ENCODE assay signal across 10 mouse cellular contexts in the genomic region with DNA sequence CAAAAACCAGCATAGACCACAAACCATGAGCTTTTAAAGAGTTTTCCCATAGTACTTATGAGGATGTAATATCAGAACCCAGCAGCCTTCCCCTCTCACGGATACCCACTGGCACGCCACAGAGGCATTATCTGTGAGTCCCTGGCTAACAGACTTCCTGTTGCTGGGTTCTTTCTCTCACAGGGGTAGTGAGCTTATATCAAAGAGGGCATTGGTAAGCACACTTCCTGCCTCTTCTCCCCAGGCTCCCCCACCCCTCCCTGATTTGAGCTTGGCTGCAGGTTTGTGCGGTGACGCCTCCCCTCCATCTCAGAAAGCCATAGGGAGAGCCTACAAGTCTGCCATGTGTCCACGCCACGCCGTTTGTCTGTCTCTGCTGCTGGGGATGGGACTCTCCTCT. TPM values are rescaled to one million over a fixed set of nuclear protein-coding genes. Genes with fewer than 3 reads are reported as not detected.
A peak's percentile ranks its signal among the peaks of the same experiment; 100 is the strongest.
DNase-seq lines count a peak whose midpoint lies in the region; ATAC-seq lines count a peak whose summit lies in the region.
"Had no signal": no experiment of that assay in that cellular context is flagged by ENCODE, and none has a peak within 500 bp of the region (broad histone marks: within the 10 kb centered on the region; RNA-seq: fewer than 3 reads in every experiment).

No protein-coding gene starts in this region.

- peak; percentile 84 to 87 for ATAC-seq in hematopoietic stem cell, adult 5-6 weeks (replicated peaks in 1 of 2; ENCODE audit: insufficient read depth in 1 of 2, low FRiP score in 2 of 2, low TSS enrichment in 1 of 2, low read depth in 1 of 2, poor library complexity in 2 of 2, severe bottlenecking in 2 of 2)
- ATAC-seq in megakaryocyte-erythroid progenitor cell, adult 5-6 weeks (replicated peaks; ENCODE audit: low FRiP score, low TSS enrichment, poor library complexity, severe bottlenecking), result peak; percentile 79

- peak; percentile 33 to 63 for DNase-seq in spleen, postnatal 4 days (ENCODE audit: low spot score in 2 of 2)
- no peak for DNase-seq in spleen, adult 18-20 months
- DNase-seq in cerebellum, adult 11 months, result no peak
- DNase-seq in right cerebral cortex, adult 2 months (ENCODE audit: low spot score in 2 of 2), result no peak
- no peak for DNase-seq in cerebellum, postnatal 10 days
- DNase-seq: adrenal gland, adult 2 months had no signal

RNA-seq across cellular contexts. Expression of a gene that starts 4.8 kb away (rescaled TPM):
- total RNA-seq in hematopoietic stem cell, adult 5-6 weeks (2017), result 38.0 and 49.0 TPM in 2 replicates
- 123 and 161 TPM in 2 replicates for total RNA-seq in megakaryocyte-erythroid progenitor cell, adult 5-6 weeks (2014; fragmentation: Nextera tagmentation)
- total RNA-seq in megakaryocyte-erythroid progenitor cell, adult 5-6 weeks (2017), result 46.7 and 71.5 TPM in 2 replicates

RNA-seq across cellular contexts. Expression of a gene that starts 54.0 kb away (rescaled TPM):
- not detected in 2 replicates for total RNA-seq in hematopoietic stem cell, adult 5-6 weeks (2017)
- not detected in 2 replicates for total RNA-seq in megakaryocyte-erythroid progenitor cell, adult 5-6 weeks (2014; fragmentation: Nextera tagmentation)
- total RNA-seq in megakaryocyte-erythroid progenitor cell, adult 5-6 weeks (2017), result not detected in 2 replicates
- total RNA-seq: adrenal gland, adult 2 months; ES-E14; monocyte, adult 5-6 weeks had no signal

Comparison
In these comparisons a context has a peak if more than half of its experiments do, and no peak if none do; other contexts are left out.
1. DNase-seq: peak in spleen, postnatal 4 days (2 of 2); none in spleen, adult 18-20 months (0 of 2), cerebellum, adult 11 months (single experiment), right cerebral cortex, adult 2 months (0 of 2) and cerebellum, postnatal 10 days (0 of 2).